Mouse (Mus musculus): ENCODE measurements around the gene Golph3. TPM values are rescaled to one million over a fixed set of nuclear protein-coding genes. Genes with fewer than 3 reads are reported as not detected.

Golph3 gene
- polyA plus RNA-seq, 1 experiment from 2014 or later, result 75.1 TPM

DNA sequence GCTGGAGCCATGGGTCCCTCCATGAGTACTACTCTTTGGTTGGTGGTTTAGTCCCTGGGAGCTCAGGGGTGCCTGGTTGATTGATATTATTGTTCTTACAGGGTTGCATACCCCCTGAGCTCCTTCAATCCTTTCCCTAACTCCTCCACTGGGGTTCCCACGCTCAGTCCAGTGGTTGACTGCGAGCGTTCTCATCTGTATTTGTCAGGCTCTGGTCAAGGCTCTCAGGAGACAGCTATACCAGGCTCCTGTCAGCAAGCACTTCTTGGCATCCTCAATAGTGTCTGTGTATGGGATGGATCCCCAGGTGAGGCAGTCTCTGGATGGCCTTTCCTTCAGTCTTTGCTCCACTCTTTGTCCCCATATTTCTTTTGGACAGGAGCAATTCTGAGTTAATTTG is 25.7 kb downstream of the Golph3 start:
- H3K27ac ChIP-seq, result no peak overlapping the region
- peaks cover 36% of the 10 kb centered on the region for H3K36me3 ChIP-seq
- no peak overlapping the region for H3K4me3 ChIP-seq
- WGBS, result 93% methylated on average over 3 of the region's 3 CpGs
- no peaks in the 10 kb centered on the region for H3K9me3 ChIP-seq
- H3K4me2 ChIP-seq, result no peak overlapping the region
- no peaks in the 10 kb centered on the region for H3K27me3 ChIP-seq
- ATAC-seq (ENCODE audit: low FRiP score), result no peak
- H3K9ac ChIP-seq, result no peak overlapping the region
- H3K4me1 ChIP-seq (replicated peaks), result no peaks in the 10 kb centered on the region

GRCm38 (mm10) chr15:12348950-12349349 is 27.7 kb downstream of the Golph3 start:
- Histone ChIP-seq H3K36me3 (peaks cover 45% of the 10 kb centered on the region), H3K27ac (no peak overlapping the region)

GRCm38 (mm10) chr15:12349840-12350239 is 28.6 kb downstream of the Golph3 start:
- H3K9ac ChIP-seq, result no peak overlapping the region
- 92% methylated on average over 5 of the region's 5 CpGs for WGBS
- no peak for ATAC-seq (ENCODE audit: low FRiP score)
- H3K36me3 ChIP-seq, result peaks cover 43% of the 10 kb centered on the region
- no peaks in the 10 kb centered on the region for H3K9me3 ChIP-seq
- H3K27ac ChIP-seq, result no peak overlapping the region
- no peak overlapping the region for H3K4me3 ChIP-seq
- no peak overlapping the region for H3K4me2 ChIP-seq
- no peaks in the 10 kb centered on the region for H3K4me1 ChIP-seq (replicated peaks)
- H3K27me3 ChIP-seq, result no peaks in the 10 kb centered on the region

More at GRCm38 (mm10) chr15:12348950-12349349, 27.7 kb downstream of the Golph3 start:
- Histone ChIP-seq H3K9me3 (no peaks in the 10 kb centered on the region), H3K9ac (no peak overlapping the region), H3K27me3 (no peaks in the 10 kb centered on the region), H3K4me3 (no peak overlapping the region), H3K4me2 (no peak overlapping the region), H3K4me1 (replicated peaks) (no peaks in the 10 kb centered on the region)
- 90% methylated on average over 3 of the region's 3 CpGs for WGBS
- ATAC-seq (ENCODE audit: low FRiP score), result no peak

GRCm38 (mm10) chr15:12351470-12351869 is 30.2 kb downstream of the Golph3 start:
- ATAC-seq (ENCODE audit: low FRiP score), result no peak; the same call in 1 of the 2 replicates
- H3K27me3 ChIP-seq, result no peaks in the 10 kb centered on the region

DNA sequence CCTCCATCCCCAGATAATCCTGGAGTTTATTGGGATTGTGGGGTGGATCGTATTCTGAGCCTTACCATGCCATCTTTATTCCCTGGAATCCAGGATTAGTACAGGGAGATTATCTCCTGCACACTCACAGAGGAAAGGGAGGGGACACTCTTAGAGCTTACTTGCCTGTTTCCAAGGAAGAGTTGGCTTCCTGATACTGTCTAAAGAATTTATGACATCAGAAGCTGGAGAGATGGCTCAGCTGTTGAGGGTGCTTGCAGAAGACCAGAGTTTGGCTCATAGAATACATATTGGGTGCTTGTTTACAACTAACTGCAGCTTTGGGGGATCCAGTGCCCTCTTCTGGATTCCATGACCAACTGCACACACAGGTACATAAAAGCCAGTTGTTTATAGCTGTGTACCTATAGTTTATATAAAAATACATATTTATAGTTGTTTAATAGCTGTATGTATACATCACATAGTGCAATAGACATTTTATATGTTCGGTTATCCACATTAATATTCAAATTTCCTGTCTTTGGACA is 33.1 kb downstream of the Golph3 start:
- Histone ChIP-seq H3K4me2 (no peak overlapping the region), H3K27me3 (no peaks in the 10 kb centered on the region), H3K9ac (no peak overlapping the region), H3K9me3 (no peaks in the 10 kb centered on the region), H3K4me1 (replicated peaks) (no peaks in the 10 kb centered on the region), H3K27ac (no peak overlapping the region), H3K36me3 (peaks cover 50% of the 10 kb centered on the region), H3K4me3 (no peak overlapping the region)
- 97% methylated on average over 2 of the region's 2 CpGs for WGBS
- ATAC-seq (ENCODE audit: low FRiP score), result no peak

More at GRCm38 (mm10) chr15:12351470-12351869, 30.2 kb downstream of the Golph3 start:
- WGBS, result 91% methylated on average over 7 of the region's 7 CpGs
- Histone ChIP-seq H3K4me1 (replicated peaks) (no peaks in the 10 kb centered on the region), H3K9ac (no peak overlapping the region), H3K9me3 (no peaks in the 10 kb centered on the region), H3K27ac (no peak overlapping the region), H3K36me3 (peaks cover 52% of the 10 kb centered on the region), H3K4me3 (no peak overlapping the region), H3K4me2 (no peak overlapping the region)

DNA sequence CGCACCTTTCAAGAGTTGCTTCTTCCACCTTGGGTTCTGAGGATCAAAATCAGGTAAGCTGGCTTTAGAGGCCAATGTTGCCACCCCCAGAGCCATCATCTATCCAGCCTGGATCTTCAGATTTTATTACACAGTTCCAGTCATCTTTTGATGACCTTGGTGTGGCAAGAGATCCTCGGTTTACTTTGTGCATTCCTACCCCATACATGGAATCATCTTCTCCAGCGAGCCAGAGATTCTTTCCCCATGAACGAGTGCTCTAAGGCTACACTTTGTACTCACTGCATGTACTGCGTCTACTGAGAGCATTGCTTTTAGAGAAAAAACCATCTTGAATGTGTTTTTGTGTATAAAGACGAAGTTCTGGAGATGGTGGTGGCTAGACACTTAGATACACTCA is 34.0 kb downstream of the Golph3 start:
- no peak overlapping the region for H3K9ac ChIP-seq
- H3K9me3 ChIP-seq, result no peaks in the 10 kb centered on the region
- H3K4me2 ChIP-seq, result no peak overlapping the region
- H3K4me1 ChIP-seq (replicated peaks), result no peaks in the 10 kb centered on the region
- H3K4me3 ChIP-seq, result no peak overlapping the region
- no peaks in the 10 kb centered on the region for H3K27me3 ChIP-seq
- 94% methylated on average over 6 of the region's 6 CpGs for WGBS
- no peak for ATAC-seq (ENCODE audit: low FRiP score)
- H3K36me3 ChIP-seq, result peaks cover 41% of the 10 kb centered on the region
- no peak overlapping the region for H3K27ac ChIP-seq

DNA sequence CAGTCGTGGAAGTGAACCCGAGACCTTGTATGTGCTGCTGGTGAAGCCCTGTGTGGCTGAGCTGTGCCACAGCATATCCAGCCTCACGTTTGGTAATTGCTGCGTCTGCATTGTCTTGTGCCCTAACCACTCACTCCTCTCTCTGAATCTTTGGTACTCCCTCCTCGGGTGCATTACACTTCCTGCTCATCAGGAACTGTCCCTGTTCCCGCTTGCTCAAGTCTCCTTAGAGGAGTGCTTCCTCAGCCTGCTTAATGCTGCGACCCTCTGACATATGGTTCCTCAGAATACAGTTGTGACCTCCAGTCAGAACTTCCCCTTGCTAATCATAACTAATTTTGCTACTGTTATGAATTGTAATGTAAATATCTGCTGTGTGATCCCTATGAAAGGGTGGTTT is 34.7 kb downstream of the Golph3 start:
- 83% methylated on average over 7 of the region's 7 CpGs for WGBS
- Histone ChIP-seq H3K9me3 (no peaks in the 10 kb centered on the region), H3K9ac (no peak overlapping the region), H3K4me1 (replicated peaks) (no peaks in the 10 kb centered on the region), H3K4me2 (no peak overlapping the region), H3K36me3 (peaks cover 39% of the 10 kb centered on the region), H3K4me3 (no peak overlapping the region), H3K27ac (no peak overlapping the region), H3K27me3 (no peaks in the 10 kb centered on the region)
- ATAC-seq (ENCODE audit: low FRiP score), result no peak

- Histone ChIP-seq H3K9ac (no peak overlapping the region), H3K4me3 (no peak overlapping the region), H3K36me3 (peaks cover 36% of the 10 kb centered on the region), H3K27me3 (no peaks in the 10 kb centered on the region), H3K4me2 (no peak overlapping the region), H3K9me3 (no peaks in the 10 kb centered on the region), H3K4me1 (replicated peaks) (no peaks in the 10 kb centered on the region), H3K27ac (no peak overlapping the region)
- ATAC-seq (ENCODE audit: low FRiP score), result no peak
Observed at GRCm38 (mm10) chr15:12357459-12357858, 36.2 kb downstream of the Golph3 start.

DNA sequence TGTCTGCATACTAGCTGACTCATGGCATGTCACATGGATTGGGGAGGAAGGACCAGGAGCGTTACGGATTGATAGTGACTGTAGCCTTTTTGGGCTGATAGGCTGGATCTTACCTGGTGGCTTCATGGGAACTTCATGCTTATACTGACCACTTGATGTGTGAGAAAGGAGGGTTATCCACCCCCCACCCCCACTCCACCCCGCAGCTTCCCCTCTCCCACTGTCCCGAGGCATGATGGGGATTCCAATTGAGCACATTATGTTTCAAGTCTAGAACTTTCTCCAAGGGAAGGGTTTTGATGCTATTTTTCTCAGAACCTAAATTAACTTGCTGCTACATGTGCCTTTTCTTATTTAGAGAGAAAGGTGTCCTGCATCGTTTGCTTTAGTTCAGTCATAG is 37.1 kb downstream of the Golph3 start:
- Histone ChIP-seq H3K9ac (no peak overlapping the region), H3K4me1 (replicated peaks) (no peaks in the 10 kb centered on the region), H3K4me3 (no peak overlapping the region), H3K4me2 (no peak overlapping the region), H3K9me3 (no peaks in the 10 kb centered on the region), H3K36me3 (peaks cover 26% of the 10 kb centered on the region), H3K27ac (no peak overlapping the region), H3K27me3 (no peaks in the 10 kb centered on the region)
- ATAC-seq (ENCODE audit: low FRiP score), result no peak
- over 99% methylated on average over 5 of the region's 5 CpGs for WGBS

DNA sequence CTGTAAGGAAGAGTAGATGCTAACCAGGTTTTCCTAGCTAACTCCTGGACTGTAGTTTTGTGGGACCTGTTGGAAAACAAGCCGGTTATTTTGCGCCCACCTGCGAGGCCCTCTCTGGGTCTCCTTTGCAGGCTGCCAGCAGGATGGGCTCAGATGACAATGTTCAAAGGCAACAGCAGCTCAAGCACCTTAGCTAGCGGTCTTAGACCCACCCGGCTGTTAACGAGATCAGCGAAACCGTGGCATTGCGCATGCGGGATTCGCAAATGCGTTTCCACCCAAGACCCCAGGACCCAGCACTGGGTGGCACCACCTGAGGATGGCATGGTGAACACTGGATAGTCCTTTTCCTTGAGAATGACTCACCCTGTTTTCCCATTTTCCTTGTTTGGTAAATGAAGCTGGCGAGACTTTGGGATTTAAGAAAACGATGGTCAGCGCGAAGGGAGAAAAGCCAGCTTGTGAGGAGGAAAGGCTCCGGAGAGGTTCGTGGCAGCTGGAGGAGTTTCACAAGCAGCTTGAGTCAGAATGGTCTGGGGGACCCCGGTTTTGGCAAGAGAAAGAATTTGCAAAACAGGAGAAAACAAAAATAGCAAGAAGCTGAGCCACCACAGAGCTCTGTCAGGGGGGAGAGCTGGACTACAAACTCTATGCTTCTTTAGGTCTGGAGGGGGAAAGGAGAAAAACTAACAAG is 39.4 kb downstream of the Golph3 start:
- no peaks in the 10 kb centered on the region for H3K27me3 ChIP-seq
- H3K36me3 ChIP-seq, result peaks cover 10% of the 10 kb centered on the region; the same call in 1 of the 2 replicates
- no peaks in the 10 kb centered on the region for H3K9me3 ChIP-seq
- H3K9ac ChIP-seq, result no peak overlapping the region
- 83% methylated on average over 19 of the region's 19 CpGs for WGBS
- H3K27ac ChIP-seq, result no peak overlapping the region
- H3K4me1 ChIP-seq (replicated peaks), result peaks cover 7% of the 10 kb centered on the region
- no peak overlapping the region for H3K4me2 ChIP-seq
- ATAC-seq (ENCODE audit: low FRiP score), result no peak
- no peak overlapping the region for H3K4me3 ChIP-seq

- Histone ChIP-seq H3K36me3 (peaks cover 4% of the 10 kb centered on the region; the same call in 1 of the 2 replicates), H3K9me3 (no peaks in the 10 kb centered on the region), H3K4me2 (no peak overlapping the region), H3K4me1 (replicated peaks) (peaks cover 21% of the 10 kb centered on the region), H3K27me3 (no peaks in the 10 kb centered on the region), H3K27ac (no peak overlapping the region), H3K9ac (no peak overlapping the region), H3K4me3 (no peak overlapping the region)
- ATAC-seq (ENCODE audit: low FRiP score), result no peak
- WGBS, result 91% methylated on average over 14 of the region's 14 CpGs
Observed at GRCm38 (mm10) chr15:12362001-12362700, 40.9 kb downstream of the Golph3 start.

- WGBS, result 92% methylated on average over 6 of the region's 6 CpGs
- no peaks in the 10 kb centered on the region for H3K9me3 ChIP-seq
- H3K27me3 ChIP-seq, result no peaks in the 10 kb centered on the region
- no peak overlapping the region for H3K4me3 ChIP-seq
- H3K9ac ChIP-seq, result no peak overlapping the region
- H3K27ac ChIP-seq, result no peak overlapping the region
- H3K4me2 ChIP-seq, result no peak overlapping the region
- H3K4me1 ChIP-seq (replicated peaks), result peaks cover 26% of the 10 kb centered on the region
- H3K36me3 ChIP-seq, result peaks cover 4% of the 10 kb centered on the region; the same call in 1 of the 2 replicates
- ATAC-seq (ENCODE audit: low FRiP score), result no peak
Observed at GRCm38 (mm10) chr15:12362701-12363040, 41.4 kb downstream of the Golph3 start.

GRCm38 (mm10) chr15:12364096-12364495 is 42.8 kb downstream of the Golph3 start:
- no peak overlapping the region for H3K4me3 ChIP-seq
- H3K27ac ChIP-seq, result no peak overlapping the region
- no peak for ATAC-seq (ENCODE audit: low FRiP score)
- H3K9me3 ChIP-seq, result no peaks in the 10 kb centered on the region
- peaks cover 36% of the 10 kb centered on the region for H3K4me1 ChIP-seq (replicated peaks)
- peaks cover 4% of the 10 kb centered on the region; the same call in 1 of the 2 replicates for H3K36me3 ChIP-seq
- no peak overlapping the region for H3K9ac ChIP-seq
- no peak overlapping the region for H3K4me2 ChIP-seq
- H3K27me3 ChIP-seq, result no peaks in the 10 kb centered on the region
- WGBS, result 92% methylated on average over 4 of the region's 4 CpGs
